Mouse (Mus musculus) layer of hippocampus, adult 9-10 months (tissue): ENCODE measurements at regions not wholly inside any gene's neighbourhood (a gene's known extent, or its start where the extent isn't known, plus 50 kb on each side); places are given as distances from the start of the nearest gene placed in this dataset.
A peak's percentile ranks its signal among the peaks of the same experiment; 100 is the strongest.

Experiments used
- DNase-seq: peaks from one replicate; pipeline ENCODE4 v3.0.0; 2022; ENCODE audit warnings: low spot score

GRCm38 (mm10) chrX:99548284-99549019 is 77.4 kb upstream of the Pja1 start:
- no peak for DNase-seq

- no peak for DNase-seq
Measured at GRCm38 (mm10) chrX:99544410-99544809, 73.3 kb upstream of the Pja1 start.

GRCm38 (mm10) chrX:99541916-99542315 is 70.8 kb upstream of the Pja1 start:
- DNase-seq: no peak

GRCm38 (mm10) chrX:99540087-99540576 is 69.1 kb upstream of the Pja1 start:
- no peak for DNase-seq

GRCm38 (mm10) chrX:99539684-99540083 is 68.6 kb upstream of the Pja1 start:
- DNase-seq: no peak

- no peak for DNase-seq
Measured at GRCm38 (mm10) chrX:99537814-99538213, 66.7 kb upstream of the Pja1 start.

GRCm38 (mm10) chrX:99534922-99535321 is 63.8 kb upstream of the Pja1 start:
- no peak for DNase-seq

GRCm38 (mm10) chrX:99531154-99531553 is 60.1 kb upstream of the Pja1 start:
- DNase-seq: no peak

- no peak for DNase-seq
Measured at GRCm38 (mm10) chrX:99530511-99530910, 59.4 kb upstream of the Pja1 start.

- no peak for DNase-seq
Measured at GRCm38 (mm10) chrX:99523306-99523705, 52.2 kb upstream of the Pja1 start.

GRCm38 (mm10) chrX:99522830-99523229 is 51.8 kb upstream of the Pja1 start:
- DNase-seq: peak; percentile 30

GRCm38 (mm10) chrX:99522289-99522688 is 51.2 kb upstream of the Pja1 start:
- no peak for DNase-seq

- DNase-seq: no peak
Measured at GRCm38 (mm10) chrX:99521866-99522265, 50.8 kb upstream of the Pja1 start.
